Mouse (Mus musculus) heart, embryonic 14.5 days (tissue): Measurements from ENCODE around the gene Golph3l. TPM values are rescaled to one million over a fixed set of nuclear protein-coding genes. Genes with fewer than 3 reads are reported as not detected.

Experiments
- ATAC-seq: fragments of 200-750 bp; cut with Nextera tagmentation; 2 replicates; pipeline ENCODE4 v1.8.0; 2017; ENCODE audit warnings: low read depth, moderate TSS enrichment; ENCODE audit not compliant: insufficient number of reproducible peaks, insufficient read depth, low FRiP score
- H3K27ac ChIP-seq, 2 experiments: fragments of 200-500 bp in 1 of 2; fragments of 300-500 bp in 1 of 2; sonication (generic) in 1 of 2; replicated peaks in 1 of 2; 2 replicates each; pipeline ENCODE4 v1.5.1; 2012 to 2014; ENCODE audit warnings: low read depth in 2 of 2, low read length in 2 of 2, control low read depth in 1 of 2, mild to moderate bottlenecking in 1 of 2, mixed read lengths in 1 of 2; ENCODE audit not compliant: control insufficient read depth in 1 of 2, insufficient read depth in 1 of 2
- H3K27me3 ChIP-seq: fragments of 300-500 bp; sonication (generic); 2 replicates; pipeline ENCODE4 v1.6.1; 2014; ENCODE audit warnings: mild to moderate bottlenecking, low read length, control low read depth; ENCODE audit not compliant: control insufficient read depth, insufficient read depth
- H3K36me3 ChIP-seq: fragments of 300-500 bp; sonication (generic); 2 replicates; pipeline ENCODE4 v1.6.1; 2014; ENCODE audit warnings: mild to moderate bottlenecking, control low read depth, low read length, mixed read lengths; ENCODE audit not compliant: control insufficient read depth, insufficient read depth
- H3K4me1 ChIP-seq, 2 experiments: fragments of 200-500 bp in 1 of 2; fragments of 300-500 bp in 1 of 2; sonication (generic) in 1 of 2; 2 replicates each; pipeline ENCODE4 v1.6.1; 2012 to 2014; ENCODE audit warnings: low read length in 2 of 2, control low read depth in 1 of 2, mixed read lengths in 1 of 2; ENCODE audit not compliant: control insufficient read depth in 2 of 2, insufficient read depth in 2 of 2
- H3K4me2 ChIP-seq: fragments of 300-500 bp; sonication (generic); 2 replicates; pipeline ENCODE4 v1.6.1; 2014; ENCODE audit warnings: mild to moderate bottlenecking, low read length
- H3K4me3 ChIP-seq, 2 experiments: fragments of 200-500 bp in 1 of 2; fragments of 300-500 bp in 1 of 2; sonication (generic) in 1 of 2; 2 replicates each; pipeline ENCODE4 v1.5.1; 2012 to 2014; ENCODE audit warnings: low read length in 2 of 2, mild to moderate bottlenecking in 2 of 2, control low read depth in 1 of 2, low read depth in 1 of 2, moderate library complexity in 1 of 2; ENCODE audit not compliant: control insufficient read depth in 1 of 2, insufficient read depth in 1 of 2
- H3K9ac ChIP-seq: fragments of 300-500 bp; sonication (generic); 2 replicates; pipeline ENCODE4 v1.6.1; 2014; ENCODE audit warnings: mild to moderate bottlenecking, low read length
- H3K9me3 ChIP-seq: fragments of 300-500 bp; sonication (generic); 2 replicates; pipeline ENCODE4 v1.6.1; 2016; ENCODE audit warnings: low read length, control low read depth; ENCODE audit not compliant: control insufficient read depth
- WGBS: fragments of 180-500 bp; shearing (Covaris S2); extraction: QIAGEN DNeasy Blood & Tissue Kit; methylation state at CpG from one replicate; pipeline ENCODE4 v1.1.7; 2014; 5-methylcytosine and 5-hydroxymethylcytosine counted together
- polyA plus RNA-seq: library from polyadenylated mRNA; unstranded; fragments of >200 nt; fragmentation: Nextera tagmentation; extraction: Ambion mirVana; gene quantifications from 2 replicates; pipeline ENCODE4 v1.2.1, GENCODE M21; 2014

The Golph3l gene
- polyA plus RNA-seq, 1 experiment from 2014 or later: 26.9 TPM

DNA sequence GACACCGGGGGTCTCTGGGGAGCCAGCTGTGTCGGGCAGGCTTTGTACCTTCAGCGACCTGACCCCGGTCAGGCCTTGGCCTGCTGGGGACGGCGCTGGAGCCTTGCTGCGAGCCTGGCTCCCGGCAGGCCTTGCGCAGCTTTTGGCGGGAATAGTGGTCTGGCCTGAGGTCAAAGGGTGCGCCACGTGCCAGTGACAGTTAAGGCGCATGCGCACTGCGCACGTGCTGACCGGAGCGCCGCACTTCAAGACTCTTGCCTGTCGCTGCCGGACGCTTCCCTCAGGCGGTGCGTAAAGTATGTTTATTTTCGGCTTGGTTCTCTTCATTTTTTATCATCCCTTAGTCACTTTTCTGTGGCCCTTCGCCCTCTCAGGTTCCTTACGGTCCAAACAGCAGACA lies 29.3 kb upstream of the Golph3l start, which contains the start of gene Hormad1:
TSS of gene Hormad1 (plus strand) at position 241 of the 400 bp plus-strand sequence.
- Histone ChIP-seq H3K27me3 (no peaks in the 10 kb centered on the region), H3K4me1 (no peaks in the 10 kb centered on the region), H3K36me3 (no peaks in the 10 kb centered on the region), H3K9ac (no peak within 1 kb of the TSS), H3K27ac (no peak within 1 kb of the TSS), H3K4me2 (no peak within 1 kb of the TSS), H3K4me3 (no peak within 1 kb of the TSS), H3K9me3 (no peaks in the 10 kb centered on the region)
- no peak for ATAC-seq
- 86% methylated on average over 27 of the region's 27 CpGs for WGBS

GRCm38 (mm10) chr3:95560738-95561137 lies 28.0 kb upstream of the Golph3l start:
- H3K4me3 ChIP-seq: no peak overlapping the region
- H3K36me3 ChIP-seq: no peaks in the 10 kb centered on the region
- no peaks in the 10 kb centered on the region for H3K9me3 ChIP-seq
- no peak overlapping the region for H3K4me2 ChIP-seq
- no peaks in the 10 kb centered on the region for H3K4me1 ChIP-seq
- no peak for ATAC-seq
- 87% methylated on average over 3 of the region's 3 CpGs for WGBS
- no peak overlapping the region for H3K9ac ChIP-seq
- no peaks in the 10 kb centered on the region for H3K27me3 ChIP-seq
- no peak overlapping the region for H3K27ac ChIP-seq

DNA sequence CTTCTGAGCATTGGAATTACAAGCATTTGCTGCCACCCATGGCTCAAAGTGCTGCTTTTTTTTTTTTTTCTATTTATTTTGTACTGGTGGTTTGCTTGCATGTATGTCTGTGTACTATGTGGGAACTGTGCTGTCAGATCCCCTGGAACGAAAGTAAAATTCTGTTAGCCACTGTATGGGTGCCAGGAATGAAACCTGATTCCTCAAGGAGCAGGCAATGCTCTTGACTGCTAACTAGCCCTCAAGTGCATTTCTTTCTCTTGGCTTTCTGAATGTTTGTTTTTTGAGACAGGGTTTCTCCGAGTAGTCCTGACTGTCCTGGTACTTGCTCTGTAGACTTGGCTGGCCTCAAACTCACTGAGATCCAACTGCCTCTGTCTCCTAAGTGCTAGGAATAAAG lies 26.9 kb upstream of the Golph3l start:
- no peak overlapping the region for H3K9ac ChIP-seq
- ATAC-seq: no peak
- H3K4me3 ChIP-seq: no peak overlapping the region
- no peaks in the 10 kb centered on the region for H3K36me3 ChIP-seq
- H3K27me3 ChIP-seq: no peaks in the 10 kb centered on the region
- 78% methylated on average over 2 of the region's 2 CpGs for WGBS
- no peaks in the 10 kb centered on the region for H3K9me3 ChIP-seq
- no peak overlapping the region for H3K4me2 ChIP-seq
- no peaks in the 10 kb centered on the region for H3K4me1 ChIP-seq
- no peak overlapping the region for H3K27ac ChIP-seq

GRCm38 (mm10) chr3:95569585-95569984 lies 19.1 kb upstream of the Golph3l start:
- no peak overlapping the region for H3K27ac ChIP-seq
- H3K4me3 ChIP-seq: no peak overlapping the region
- H3K27me3 ChIP-seq: no peaks in the 10 kb centered on the region
- H3K4me1 ChIP-seq: no peaks in the 10 kb centered on the region
- H3K36me3 ChIP-seq: no peaks in the 10 kb centered on the region
- ATAC-seq: no peak
- 87% methylated on average over 3 of the region's 3 CpGs for WGBS
- no peaks in the 10 kb centered on the region for H3K9me3 ChIP-seq
- no peak overlapping the region for H3K9ac ChIP-seq
- no peak overlapping the region for H3K4me2 ChIP-seq

DNA sequence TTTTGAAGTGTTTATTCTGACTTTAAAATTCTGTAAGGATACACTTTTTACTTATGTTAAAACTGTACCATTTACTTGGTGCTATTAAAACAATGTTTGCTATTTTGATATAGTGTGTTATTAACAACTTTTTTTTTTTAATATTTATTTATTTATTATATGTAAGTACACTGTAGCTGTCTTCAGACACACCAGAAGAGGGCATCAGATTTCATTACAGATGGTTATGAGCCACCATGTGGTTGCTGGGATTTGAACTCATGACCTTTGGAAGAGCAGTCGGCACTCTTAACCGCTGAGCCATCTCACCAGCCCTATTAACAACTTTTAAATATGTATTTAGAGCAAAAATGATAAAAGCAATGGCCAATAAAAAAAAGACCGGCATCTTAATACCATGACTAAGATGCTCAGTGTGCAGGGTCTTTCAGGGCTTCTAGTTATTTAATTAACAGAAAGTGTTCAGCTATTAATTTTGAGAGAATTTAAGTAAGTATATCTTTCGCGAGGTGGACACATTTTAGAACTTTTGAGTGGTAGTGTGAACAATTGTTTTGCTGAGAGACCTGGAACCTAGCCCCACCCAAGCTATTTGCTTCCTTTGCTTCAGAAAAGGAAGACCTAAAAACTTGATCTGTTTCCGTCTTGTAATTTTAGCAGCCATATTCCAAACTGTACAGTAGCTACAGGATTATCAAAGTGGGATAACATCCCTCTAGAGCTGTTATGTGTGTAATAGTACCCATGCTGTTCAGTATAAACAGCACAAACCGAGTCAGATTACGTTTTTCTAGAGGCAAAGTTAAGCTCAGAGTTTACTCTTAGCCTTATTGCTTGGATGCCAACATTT lies 755 bp upstream of the Golph3l start:
- WGBS: 53% methylated on average over 8 of the region's 8 CpGs

GRCm38 (mm10) chr3:95598734-95599133 lies 10.0 kb downstream of the Golph3l start:
- H3K27me3 ChIP-seq: no peaks in the 10 kb centered on the region
- ATAC-seq: no peak
- no peak overlapping the region for H3K4me3 ChIP-seq
- H3K4me2 ChIP-seq: no peak overlapping the region
- H3K4me1 ChIP-seq: no peaks in the 10 kb centered on the region
- H3K36me3 ChIP-seq: peaks cover 39% of the 10 kb centered on the region
- H3K9me3 ChIP-seq: no peaks in the 10 kb centered on the region
- H3K9ac ChIP-seq: no peak overlapping the region
- H3K27ac ChIP-seq: no peak overlapping the region

More for the DNA sequence above, 755 bp upstream of the Golph3l start:
- peak overlapping the region; percentile 82 for H3K4me2 ChIP-seq
- H3K9me3 ChIP-seq: no peaks in the 10 kb centered on the region
- no peaks in the 10 kb centered on the region for H3K27me3 ChIP-seq
- H3K36me3 ChIP-seq: peaks cover 14% of the 10 kb centered on the region
- peak overlapping the region; percentile 56; the same call in 1 of the 2 replicates for H3K9ac ChIP-seq
- ATAC-seq: no peak
- H3K27ac ChIP-seq: peak overlapping the region in 1 of 2 experiments; percentile 63; a peak in 3 of 4 replicates
- H3K4me3 ChIP-seq: peak overlapping the region; percentile 3 to 73; a peak in 3 of 4 replicates
- peaks cover 0 to 10% of the 10 kb centered on the region in 2 experiments; a peak in 2 of 4 replicates for H3K4me1 ChIP-seq

- no peak for ATAC-seq
- Histone ChIP-seq H3K4me1 (peaks cover 0 to 6% of the 10 kb centered on the region in 2 experiments; a peak in 2 of 4 replicates), H3K9ac (no peak overlapping the region), H3K4me3 (no peak overlapping the region), H3K9me3 (no peaks in the 10 kb centered on the region), H3K27ac (no peak overlapping the region), H3K36me3 (peaks cover 23% of the 10 kb centered on the region; the same call in 1 of the 2 replicates), H3K27me3 (no peaks in the 10 kb centered on the region), H3K4me2 (no peak overlapping the region)
- WGBS: 95% methylated on average over 3 of the region's 3 CpGs
Measured at GRCm38 (mm10) chr3:95601287-95601686, 12.6 kb downstream of the Golph3l start.
